Mouse (Mus musculus): ENCODE results near the gene Rnf130. TPM values are rescaled to one million over a fixed set of nuclear protein-coding genes. Genes with fewer than 3 reads are reported as not detected.

Gene Rnf130
- polyA plus RNA-seq, 1 experiment from 2014 or later = 63.6 TPM

- ATAC-seq (ENCODE audit: low FRiP score) = no peak
- Histone ChIP-seq H3K4me3 (no peak overlapping the region), H3K27ac (no peak overlapping the region), H3K9me3 (no peaks in the 10 kb centered on the region), H3K27me3 (no peaks in the 10 kb centered on the region), H3K4me1 (replicated peaks) (peaks cover 5% of the 10 kb centered on the region; the same call in 1 of the 2 replicates), H3K9ac (0 out of 2 replicates have a peak overlapping the region, but pooled peaks have one; percentile 29), H3K4me2 (no peak overlapping the region), H3K36me3 (peaks cover 100% of the 10 kb centered on the region)
- 62% methylated on average over 9 of the region's 9 CpGs for WGBS
Observed at GRCm38 (mm10) chr11:50154166-50154565, 129.0 kb downstream of the Rnf130 start.

MicroRNAs within 50 kb of the gene (microRNA counts, 519-probe panel; counts per million panel counts)
- 3,162 counts per million, percentile 37 among the panel's probes with 10 or more counts for microRNA mmu-miR-340-3p
- 5,188 counts per million, percentile 89 among the panel's probes with 10 or more counts for microRNA mmu-miR-340-5p

Small RNAs within 50 kb of the gene (microRNA-seq; reads per million reads assigned to microRNA genes)
- gene Mir340 = 633 reads per million, percentile 73 among the genes with 10 or more reads in this experiment

Other genes starting within 250 kb of the Rnf130 start
- gene Gfpt2, start 231.2 kb upstream of the Rnf130 start, polyA plus RNA-seq (2015; fragmentation: Nextera tagmentation; extraction: Ambion mirVana) = 5.3 and 5.5 TPM in 2 replicates
- 54.0 TPM in 2 replicates for gene Mapk9, start 178.6 kb upstream of the Rnf130 start, polyA plus RNA-seq (2015; fragmentation: Nextera tagmentation; extraction: Ambion mirVana)
- 14.4 and 16.5 TPM in 2 replicates for gene Rasgef1c, start 123.5 kb upstream of the Rnf130 start, polyA plus RNA-seq (2015; fragmentation: Nextera tagmentation; extraction: Ambion mirVana)
- 37.5 and 40.7 TPM in 2 replicates for gene Tbc1d9b, start 106.0 kb downstream of the Rnf130 start, polyA plus RNA-seq (2015; fragmentation: Nextera tagmentation; extraction: Ambion mirVana)
- gene Mrnip, start 149.1 kb downstream of the Rnf130 start, polyA plus RNA-seq (2015; fragmentation: Nextera tagmentation; extraction: Ambion mirVana) = 30.2 and 30.6 TPM in 2 replicates
- gene Sqstm1, start 185.5 kb downstream of the Rnf130 start, polyA plus RNA-seq (2015; fragmentation: Nextera tagmentation; extraction: Ambion mirVana) = 318 and 320 TPM in 2 replicates
- gene Mgat4b, start 185.5 kb downstream of the Rnf130 start, polyA plus RNA-seq (2015; fragmentation: Nextera tagmentation; extraction: Ambion mirVana) = 30.4 and 36.6 TPM in 2 replicates
- gene Ltc4s, start 213.3 kb downstream of the Rnf130 start, polyA plus RNA-seq (2015; fragmentation: Nextera tagmentation; extraction: Ambion mirVana) = 1.4 and 2.3 TPM in 2 replicates

All from hindbrain, embryonic 13.5 days (tissue).